Mouse (Mus musculus): ENCODE results near the gene Fam117a. TPM values are rescaled to one million over a fixed set of nuclear protein-coding genes. Genes with fewer than 3 reads are reported as not detected.

The Fam117a gene
- polyA plus RNA-seq, 1 experiment from 2014 or later, result 2.5 TPM

- ATAC-seq (ENCODE audit: low FRiP score, low TSS enrichment) (no peak), DNase-seq (no peak)
- no peak overlapping the region for H3K27ac ChIP-seq (replicated peaks; ENCODE audit: low read depth, low read length)
- H3K4me1 ChIP-seq (ENCODE audit: control insufficient read depth, insufficient read depth, low read length), result 0 out of 2 replicates have a peak, but pooled peaks cover 5% of the 10 kb centered on the region
- no peaks in the 10 kb centered on the region for H3K27me3 ChIP-seq (ENCODE audit: control insufficient read depth, insufficient read depth, low read length)
- no peak overlapping the region for H3K4me2 ChIP-seq (ENCODE audit: low read length)
- no peaks in the 10 kb centered on the region for H3K9me3 ChIP-seq (ENCODE audit: control insufficient read depth, low read length)
- H3K36me3 ChIP-seq (ENCODE audit: control insufficient read depth, insufficient read depth, low read length), result no peaks in the 10 kb centered on the region
- 88% methylated on average over 10 of the region's 10 CpGs for WGBS
- H3K4me3 ChIP-seq (replicated peaks; ENCODE audit: low read depth, low read length), result no peak overlapping the region
- no peak overlapping the region for H3K9ac ChIP-seq (replicated peaks; ENCODE audit: low read length)
Observed at GRCm38 (mm10) chr11:95409450-95410112, 72.8 kb downstream of the Fam117a start.

GRCm38 (mm10) chr11:95411453-95412013, 74.7 kb downstream of the Fam117a start:
- H3K4me2 ChIP-seq (ENCODE audit: low read length), result no peak overlapping the region
- 58% methylated on average over 6 of the region's 6 CpGs for WGBS
- no peak for ATAC-seq (ENCODE audit: low FRiP score, low TSS enrichment)
- no peak overlapping the region for H3K4me3 ChIP-seq (replicated peaks; ENCODE audit: low read depth, low read length)
- H3K9me3 ChIP-seq (ENCODE audit: control insufficient read depth, low read length), result no peaks in the 10 kb centered on the region
- H3K27ac ChIP-seq (replicated peaks; ENCODE audit: low read depth, low read length), result peak overlapping the region; percentile 63
- no peaks in the 10 kb centered on the region for H3K36me3 ChIP-seq (ENCODE audit: control insufficient read depth, insufficient read depth, low read length)
- no peak overlapping the region for H3K9ac ChIP-seq (replicated peaks; ENCODE audit: low read length)
- DNase-seq, result no peak
- H3K4me1 ChIP-seq (ENCODE audit: control insufficient read depth, insufficient read depth, low read length), result peaks cover 19% of the 10 kb centered on the region
- no peaks in the 10 kb centered on the region for H3K27me3 ChIP-seq (ENCODE audit: control insufficient read depth, insufficient read depth, low read length)

- no peaks in the 10 kb centered on the region for H3K36me3 ChIP-seq (ENCODE audit: control insufficient read depth, insufficient read depth, low read length)
- H3K4me1 ChIP-seq (ENCODE audit: control insufficient read depth, insufficient read depth, low read length), result peaks cover 28% of the 10 kb centered on the region
- H3K27ac ChIP-seq (replicated peaks; ENCODE audit: low read depth, low read length), result 0 out of 2 replicates have a peak overlapping the region, but pooled peaks have one; percentile 5
- no peak overlapping the region for H3K4me2 ChIP-seq (ENCODE audit: low read length)
- H3K9ac ChIP-seq (replicated peaks; ENCODE audit: low read length), result no peak overlapping the region
- ATAC-seq (ENCODE audit: low FRiP score, low TSS enrichment) (no peak), DNase-seq (no peak)
- H3K4me3 ChIP-seq (replicated peaks; ENCODE audit: low read depth, low read length), result no peak overlapping the region
- H3K9me3 ChIP-seq (ENCODE audit: control insufficient read depth, low read length), result no peaks in the 10 kb centered on the region
- H3K27me3 ChIP-seq (ENCODE audit: control insufficient read depth, insufficient read depth, low read length), result no peaks in the 10 kb centered on the region
- 90% methylated on average over 3 of the region's 3 CpGs for WGBS
Observed at GRCm38 (mm10) chr11:95412615-95413014, 75.8 kb downstream of the Fam117a start.

- peak within 1 kb of the TSS; percentile 66 for H3K9ac ChIP-seq (replicated peaks; ENCODE audit: low read length)
- ATAC-seq (ENCODE audit: low FRiP score, low TSS enrichment), result peak; percentile 85
- 2% methylated on average over 57 of the region's 58 CpGs for WGBS
Observed at GRCm38 (mm10) chr11:95413641-95414535, 77.1 kb downstream of the Fam117a start, which contains the start of gene Spop. Spop (plus strand) TSS chr11:95414080.

GRCm38 (mm10) chr11:95414536-95415161, 77.8 kb downstream of the Fam117a start:
- Histone ChIP-seq H3K36me3 (ENCODE audit: control insufficient read depth, insufficient read depth, low read length) (0 out of 2 replicates have a peak, but pooled peaks cover 3% of the 10 kb centered on the region), H3K9ac (replicated peaks; ENCODE audit: low read length) (peak overlapping the region; percentile 66), H3K27me3 (ENCODE audit: control insufficient read depth, insufficient read depth, low read length) (no peaks in the 10 kb centered on the region), H3K4me1 (ENCODE audit: control insufficient read depth, insufficient read depth, low read length) (peaks cover 28% of the 10 kb centered on the region), H3K4me2 (ENCODE audit: low read length) (peak overlapping the region; percentile 82), H3K27ac (replicated peaks; ENCODE audit: low read depth, low read length) (peak overlapping the region; percentile 97), H3K9me3 (ENCODE audit: control insufficient read depth, low read length) (no peaks in the 10 kb centered on the region), H3K4me3 (replicated peaks; ENCODE audit: low read depth, low read length) (peak overlapping the region; percentile 57)
- under 1% methylated on average over 28 of the region's 28 CpGs for WGBS
- peak; percentile 99 for DNase-seq
- ATAC-seq (ENCODE audit: low FRiP score, low TSS enrichment), result peak; percentile 90

More at GRCm38 (mm10) chr11:95413641-95414535, 77.1 kb downstream of the Fam117a start, which contains the start of gene Spop:
- Histone ChIP-seq H3K27ac (replicated peaks; ENCODE audit: low read depth, low read length) (peak within 1 kb of the TSS; percentile 97), H3K36me3 (ENCODE audit: control insufficient read depth, insufficient read depth, low read length) (no peaks in the 10 kb centered on the region), H3K4me2 (ENCODE audit: low read length) (peak within 1 kb of the TSS; percentile 82), H3K4me1 (ENCODE audit: control insufficient read depth, insufficient read depth, low read length) (peaks cover 28% of the 10 kb centered on the region), H3K4me3 (replicated peaks; ENCODE audit: low read depth, low read length) (peak within 1 kb of the TSS; percentile 57), H3K27me3 (ENCODE audit: control insufficient read depth, insufficient read depth, low read length) (no peaks in the 10 kb centered on the region), H3K9me3 (ENCODE audit: control insufficient read depth, low read length) (no peaks in the 10 kb centered on the region)
- peak; percentile 94 for DNase-seq

- no peak for ATAC-seq (ENCODE audit: low FRiP score, low TSS enrichment)
- no peaks in the 10 kb centered on the region for H3K27me3 ChIP-seq (ENCODE audit: control insufficient read depth, insufficient read depth, low read length)
- H3K36me3 ChIP-seq (ENCODE audit: control insufficient read depth, insufficient read depth, low read length), result 0 out of 2 replicates have a peak, but pooled peaks cover 3% of the 10 kb centered on the region
- DNase-seq, result no peak
- H3K4me2 ChIP-seq (ENCODE audit: low read length), result peak overlapping the region; percentile 82
- H3K27ac ChIP-seq (replicated peaks; ENCODE audit: low read depth, low read length), result no peak overlapping the region
- no peak overlapping the region for H3K4me3 ChIP-seq (replicated peaks; ENCODE audit: low read depth, low read length)
- H3K9ac ChIP-seq (replicated peaks; ENCODE audit: low read length), result no peak overlapping the region; the same call in 1 of the 2 replicates
- H3K4me1 ChIP-seq (ENCODE audit: control insufficient read depth, insufficient read depth, low read length), result peaks cover 28% of the 10 kb centered on the region
- H3K9me3 ChIP-seq (ENCODE audit: control insufficient read depth, low read length), result no peaks in the 10 kb centered on the region
Observed at GRCm38 (mm10) chr11:95415931-95416330, 79.1 kb downstream of the Fam117a start.

- 83% methylated on average over 5 of the region's 5 CpGs for WGBS
Observed at GRCm38 (mm10) chr11:95417341-95417740, 80.5 kb downstream of the Fam117a start.

GRCm38 (mm10) chr11:95420880-95421435, 84.1 kb downstream of the Fam117a start:
- Histone ChIP-seq H3K9me3 (ENCODE audit: control insufficient read depth, low read length) (no peaks in the 10 kb centered on the region), H3K27me3 (ENCODE audit: control insufficient read depth, insufficient read depth, low read length) (no peaks in the 10 kb centered on the region), H3K4me3 (replicated peaks; ENCODE audit: low read depth, low read length) (no peak overlapping the region), H3K4me2 (ENCODE audit: low read length) (no peak overlapping the region), H3K9ac (replicated peaks; ENCODE audit: low read length) (no peak overlapping the region), H3K4me1 (ENCODE audit: control insufficient read depth, insufficient read depth, low read length) (peaks cover 12% of the 10 kb centered on the region), H3K27ac (replicated peaks; ENCODE audit: low read depth, low read length) (no peak overlapping the region), H3K36me3 (ENCODE audit: control insufficient read depth, insufficient read depth, low read length) (0 out of 2 replicates have a peak, but pooled peaks cover 3% of the 10 kb centered on the region)
- DNase-seq (no peak), ATAC-seq (ENCODE audit: low FRiP score, low TSS enrichment) (no peak)
- 87% methylated on average over 2 of the region's 2 CpGs for WGBS

More at GRCm38 (mm10) chr11:95417341-95417740, 80.5 kb downstream of the Fam117a start:
- no peaks in the 10 kb centered on the region for H3K9me3 ChIP-seq (ENCODE audit: control insufficient read depth, low read length)
- H3K4me3 ChIP-seq (replicated peaks; ENCODE audit: low read depth, low read length), result no peak overlapping the region
- no peak overlapping the region for H3K9ac ChIP-seq (replicated peaks; ENCODE audit: low read length)
- 0 out of 2 replicates have a peak, but pooled peaks cover 3% of the 10 kb centered on the region for H3K36me3 ChIP-seq (ENCODE audit: control insufficient read depth, insufficient read depth, low read length)
- no peaks in the 10 kb centered on the region for H3K27me3 ChIP-seq (ENCODE audit: control insufficient read depth, insufficient read depth, low read length)
- H3K27ac ChIP-seq (replicated peaks; ENCODE audit: low read depth, low read length), result no peak overlapping the region
- H3K4me2 ChIP-seq (ENCODE audit: low read length), result no peak overlapping the region
- no peak for ATAC-seq (ENCODE audit: low FRiP score, low TSS enrichment)
- no peak for DNase-seq
- H3K4me1 ChIP-seq (ENCODE audit: control insufficient read depth, insufficient read depth, low read length), result peaks cover 23% of the 10 kb centered on the region

Measured in midbrain, embryonic 14.5 days (tissue).